Mouse (Mus musculus) midbrain, embryonic 15.5 days (tissue): ENCODE measurements around the gene Xirp1. TPM values are rescaled to one million over a fixed set of nuclear protein-coding genes. Genes with fewer than 3 reads are reported as not detected.

Experiments
- ATAC-seq: fragments of 200-750 bp; cut with Nextera tagmentation; replicated peaks from 2 replicates; pipeline ENCODE4 v1.8.0; 2017; ENCODE audit warnings: moderate TSS enrichment
- H3K27ac ChIP-seq: fragments of 300-500 bp; sonication (generic); 2 replicates; pipeline ENCODE4 v1.5.1; 2015; ENCODE audit warnings: mild to moderate bottlenecking, inconsistent platforms
- H3K27me3 ChIP-seq: fragments of 300-500 bp; sonication (generic); replicated peaks from 2 replicates; pipeline ENCODE4 v1.6.1; 2015; ENCODE audit warnings: inconsistent platforms
- H3K36me3 ChIP-seq: fragments of 300-500 bp; sonication (generic); replicated peaks from 2 replicates; pipeline ENCODE4 v1.6.1; 2015; ENCODE audit warnings: inconsistent platforms
- H3K4me1 ChIP-seq: fragments of 300-500 bp; sonication (generic); 2 replicates; pipeline ENCODE4 v1.6.1; 2015; ENCODE audit warnings: inconsistent platforms
- H3K4me2 ChIP-seq: fragments of 300-500 bp; sonication (generic); 2 replicates; pipeline ENCODE4 v1.6.1; 2015; ENCODE audit warnings: inconsistent platforms, mild to moderate bottlenecking, moderate library complexity
- H3K4me3 ChIP-seq: fragments of 300-500 bp; sonication (generic); 2 replicates; pipeline ENCODE4 v1.5.1; 2015; ENCODE audit warnings: mild to moderate bottlenecking, inconsistent platforms
- H3K9ac ChIP-seq: fragments of 300-500 bp; sonication (generic); 2 replicates; pipeline ENCODE4 v1.6.1; 2015; ENCODE audit warnings: mild to moderate bottlenecking, inconsistent platforms
- H3K9me3 ChIP-seq: fragments of 300-500 bp; sonication (generic); 2 replicates; pipeline ENCODE4 v1.6.1; 2016; ENCODE audit warnings: inconsistent platforms
- WGBS: fragments of 180-500 bp; shearing (Covaris S2); methylation state at CpG from one replicate; pipeline ENCODE4 v1.1.7; 2015; ENCODE audit warnings: mixed read lengths; 5-methylcytosine and 5-hydroxymethylcytosine counted together
- polyA plus RNA-seq: library from polyadenylated mRNA; unstranded; fragments of >200 nt; fragmentation: Nextera tagmentation; extraction: Ambion mirVana; gene quantifications from 2 replicates; pipeline ENCODE4 v1.2.1, GENCODE M21; 2015

Xirp1 gene
- polyA plus RNA-seq, 1 experiment from 2014 or later = not detected

DNA sequence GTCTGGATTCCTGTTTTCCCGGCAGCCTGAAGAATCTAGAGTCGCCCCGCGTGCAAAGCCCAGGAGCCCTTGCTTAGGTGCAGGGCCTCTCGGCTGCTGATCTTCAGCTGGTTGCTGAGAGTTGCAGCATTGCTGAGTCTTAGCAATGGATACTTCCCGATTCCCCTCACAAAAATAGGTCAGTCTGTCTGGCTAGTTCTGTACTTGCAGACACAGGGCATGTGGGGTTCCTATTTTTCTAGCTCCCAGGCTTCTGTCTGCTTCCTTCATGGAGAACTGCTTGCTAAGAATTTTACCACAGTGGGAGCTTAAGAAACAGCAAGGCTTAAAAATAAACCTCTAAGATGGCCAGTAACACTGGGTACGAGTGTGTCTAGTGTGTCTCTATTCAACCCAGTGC is 14.0 kb upstream of the Xirp1 start:
- H3K4me2 ChIP-seq = no peak overlapping the region
- no peaks in the 10 kb centered on the region for H3K4me1 ChIP-seq
- no peak for ATAC-seq
- 80% methylated on average over 7 of the region's 7 CpGs for WGBS
- H3K27me3 ChIP-seq = no peaks in the 10 kb centered on the region
- no peak overlapping the region for H3K27ac ChIP-seq
- no peak overlapping the region for H3K4me3 ChIP-seq
- no peak overlapping the region for H3K9ac ChIP-seq
- H3K9me3 ChIP-seq = no peaks in the 10 kb centered on the region
- no peaks in the 10 kb centered on the region for H3K36me3 ChIP-seq

DNA sequence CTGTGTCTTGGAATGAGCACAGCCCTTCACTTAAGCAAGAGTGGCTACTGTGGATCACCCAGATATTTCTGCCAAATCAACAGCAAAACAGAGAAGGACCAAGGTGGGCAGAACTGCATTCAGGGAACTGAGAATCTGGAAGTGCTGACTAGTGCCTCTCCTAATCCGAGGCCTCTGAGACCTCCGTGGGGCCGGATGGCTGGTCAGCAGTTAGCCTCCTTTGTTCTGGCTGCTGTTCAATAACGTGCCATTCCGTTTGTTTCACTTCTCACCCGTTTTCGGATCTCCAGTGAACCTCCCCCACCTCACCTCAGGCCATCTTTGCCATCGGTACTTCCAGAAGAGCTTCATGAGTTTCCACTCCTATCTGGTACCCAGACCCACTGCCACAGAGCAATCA is 11.0 kb upstream of the Xirp1 start:
- H3K9ac ChIP-seq = no peak overlapping the region
- no peak overlapping the region for H3K4me2 ChIP-seq
- no peak overlapping the region for H3K4me3 ChIP-seq
- no peaks in the 10 kb centered on the region for H3K9me3 ChIP-seq
- no peak for ATAC-seq
- H3K27ac ChIP-seq = no peak overlapping the region
- H3K4me1 ChIP-seq = no peaks in the 10 kb centered on the region
- no peaks in the 10 kb centered on the region for H3K36me3 ChIP-seq
- H3K27me3 ChIP-seq = no peaks in the 10 kb centered on the region
- WGBS = 66% methylated on average over 8 of the region's 8 CpGs

DNA sequence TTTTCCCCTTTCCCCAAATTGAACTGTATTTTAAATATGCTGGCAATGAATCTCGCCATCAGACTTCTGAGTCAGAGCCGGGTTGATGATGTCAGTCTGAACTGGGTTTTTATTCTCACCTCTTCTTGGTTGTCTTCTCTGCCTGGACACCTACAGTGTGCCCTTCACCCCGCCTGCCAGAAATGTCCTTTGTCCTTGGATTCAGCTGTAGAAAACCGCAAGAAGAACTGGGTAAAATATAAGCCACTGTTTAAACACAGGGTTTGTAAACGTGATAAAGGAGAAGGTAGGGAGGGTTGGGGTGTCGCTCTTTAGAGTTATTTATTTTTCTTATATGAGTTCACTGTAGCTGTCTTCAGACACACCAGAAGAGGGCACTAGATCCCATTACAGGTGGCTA is 9.3 kb upstream of the Xirp1 start:
- Histone ChIP-seq H3K9me3 (no peaks in the 10 kb centered on the region), H3K4me2 (no peak overlapping the region), H3K4me1 (no peaks in the 10 kb centered on the region), H3K9ac (no peak overlapping the region), H3K27me3 (no peaks in the 10 kb centered on the region), H3K27ac (no peak overlapping the region), H3K4me3 (no peak overlapping the region), H3K36me3 (no peaks in the 10 kb centered on the region)
- 90% methylated on average over 6 of the region's 6 CpGs for WGBS
- ATAC-seq = no peak

- H3K4me1 ChIP-seq = no peaks in the 10 kb centered on the region
- no peak overlapping the region for H3K9ac ChIP-seq
- H3K36me3 ChIP-seq = no peaks in the 10 kb centered on the region
- no peaks in the 10 kb centered on the region for H3K9me3 ChIP-seq
- no peaks in the 10 kb centered on the region for H3K27me3 ChIP-seq
- WGBS = 87% methylated on average over 10 of the region's 10 CpGs
- H3K27ac ChIP-seq = no peak overlapping the region
- ATAC-seq = no peak
- H3K4me3 ChIP-seq = no peak overlapping the region
- H3K4me2 ChIP-seq = no peak overlapping the region
Observed at GRCm38 (mm10) chr9:120030421-120030820, 7.0 kb upstream of the Xirp1 start.

- WGBS = 94% methylated on average over 6 of the region's 6 CpGs
- Histone ChIP-seq H3K27ac (no peak overlapping the region), H3K4me1 (no peaks in the 10 kb centered on the region), H3K4me2 (no peak overlapping the region), H3K36me3 (no peaks in the 10 kb centered on the region), H3K27me3 (no peaks in the 10 kb centered on the region), H3K9ac (no peak overlapping the region), H3K9me3 (no peaks in the 10 kb centered on the region), H3K4me3 (no peak overlapping the region)
- ATAC-seq = no peak
Observed at GRCm38 (mm10) chr9:120029880-120030279, 6.5 kb upstream of the Xirp1 start.

DNA sequence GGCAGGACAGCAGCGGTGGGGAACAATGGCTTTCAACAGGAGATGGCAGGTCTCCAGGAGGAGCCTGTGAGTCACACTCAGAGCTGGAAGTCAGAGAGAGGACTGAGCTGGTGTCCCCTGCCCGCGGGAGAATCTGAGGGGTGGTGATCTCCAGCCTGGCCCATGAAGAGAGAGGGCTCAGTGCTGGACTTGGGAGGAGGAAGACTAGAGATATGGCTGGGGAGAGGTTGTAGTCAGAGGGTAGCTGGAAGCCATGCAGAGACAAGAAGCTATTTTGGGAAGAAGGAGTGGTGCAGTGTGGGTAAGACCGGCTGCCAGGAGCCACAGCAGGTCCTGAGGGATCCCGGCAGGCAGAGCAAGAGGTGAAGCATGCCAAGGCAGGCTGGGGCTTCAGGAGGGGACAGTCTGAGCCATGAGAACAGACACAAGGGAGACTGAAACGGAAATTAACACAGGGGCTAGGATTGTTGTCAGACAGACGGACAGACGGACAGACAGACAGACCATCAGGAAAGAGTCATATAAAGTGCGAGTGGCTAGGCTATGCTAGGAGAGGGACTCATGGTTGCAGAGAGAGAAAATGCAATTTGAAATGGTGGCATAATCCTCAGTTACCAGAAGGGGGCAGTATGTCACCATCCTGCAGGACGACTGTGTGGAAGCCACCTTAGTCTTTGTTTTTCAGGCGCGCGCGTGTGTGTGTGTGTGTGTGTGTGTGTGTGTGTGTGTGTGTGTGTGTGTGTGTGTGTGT is 4.2 kb upstream of the Xirp1 start:
- no peaks in the 10 kb centered on the region for H3K27me3 ChIP-seq
- H3K9me3 ChIP-seq = no peaks in the 10 kb centered on the region
- no peak overlapping the region for H3K27ac ChIP-seq
- no peaks in the 10 kb centered on the region for H3K36me3 ChIP-seq
- H3K9ac ChIP-seq = no peak overlapping the region
- WGBS = 25% methylated on average over 14 of the region's 14 CpGs
- no peak overlapping the region for H3K4me3 ChIP-seq
- no peak overlapping the region for H3K4me2 ChIP-seq
- ATAC-seq = no peak
- H3K4me1 ChIP-seq = no peaks in the 10 kb centered on the region

- WGBS = 84% methylated on average over 5 of the region's 5 CpGs
- no peak overlapping the region for H3K4me3 ChIP-seq
- no peaks in the 10 kb centered on the region for H3K36me3 ChIP-seq
- no peak overlapping the region for H3K27ac ChIP-seq
- no peak for ATAC-seq
- H3K9ac ChIP-seq = no peak overlapping the region
- no peak overlapping the region for H3K4me2 ChIP-seq
- no peaks in the 10 kb centered on the region for H3K4me1 ChIP-seq
- H3K9me3 ChIP-seq = no peaks in the 10 kb centered on the region
- no peaks in the 10 kb centered on the region for H3K27me3 ChIP-seq
Observed at GRCm38 (mm10) chr9:120024625-120025024, 1.2 kb upstream of the Xirp1 start.

- Histone ChIP-seq H3K27me3 (no peaks in the 10 kb centered on the region), H3K9ac (no peak overlapping the region), H3K4me2 (no peak overlapping the region), H3K4me1 (no peaks in the 10 kb centered on the region), H3K4me3 (no peak overlapping the region), H3K27ac (no peak overlapping the region), H3K36me3 (no peaks in the 10 kb centered on the region), H3K9me3 (no peaks in the 10 kb centered on the region)
- no peak for ATAC-seq
- WGBS = 79% methylated on average over 10 of the region's 10 CpGs
Observed at GRCm38 (mm10) chr9:120024171-120024570, 773 bp upstream of the Xirp1 start.

DNA sequence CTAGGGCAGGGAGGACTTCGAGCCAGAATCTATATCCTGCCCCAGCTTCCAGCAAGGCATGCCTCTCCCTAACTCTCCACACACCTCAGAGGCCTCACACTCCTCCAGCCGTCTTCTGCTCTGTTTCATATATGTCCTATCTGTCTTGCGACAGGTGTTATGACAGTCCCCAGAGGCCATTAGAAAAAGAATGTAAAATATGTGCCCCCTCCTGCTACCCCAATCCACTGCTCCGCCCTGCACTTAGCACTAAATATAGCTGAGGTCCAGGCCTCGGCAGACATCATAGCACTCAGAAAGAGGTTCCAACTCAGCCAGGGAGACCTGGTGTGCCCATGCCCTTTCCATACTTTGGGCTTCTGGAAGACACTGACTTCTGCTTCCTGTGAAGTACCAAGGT is 2.2 kb downstream of the Xirp1 start:
- no peak overlapping the region for H3K4me3 ChIP-seq
- no peaks in the 10 kb centered on the region for H3K4me1 ChIP-seq
- no peak overlapping the region for H3K27ac ChIP-seq
- no peaks in the 10 kb centered on the region for H3K36me3 ChIP-seq
- H3K4me2 ChIP-seq = no peak overlapping the region
- WGBS = 77% methylated on average over 5 of the region's 5 CpGs
- H3K9me3 ChIP-seq = no peaks in the 10 kb centered on the region
- H3K9ac ChIP-seq = no peak overlapping the region
- no peaks in the 10 kb centered on the region for H3K27me3 ChIP-seq
- ATAC-seq = no peak

GRCm38 (mm10) chr9:120020285-120020890 is 3.0 kb downstream of the Xirp1 start:
- Histone ChIP-seq H3K4me2 (no peak overlapping the region), H3K27ac (no peak overlapping the region), H3K4me3 (no peak overlapping the region), H3K36me3 (no peaks in the 10 kb centered on the region), H3K9me3 (no peaks in the 10 kb centered on the region), H3K9ac (no peak overlapping the region), H3K27me3 (no peaks in the 10 kb centered on the region), H3K4me1 (no peaks in the 10 kb centered on the region)
- ATAC-seq = no peak
- WGBS = 50% methylated on average over 7 of the region's 7 CpGs

GRCm38 (mm10) chr9:120016956-120017355 is 6.4 kb downstream of the Xirp1 start:
- H3K36me3 ChIP-seq = no peaks in the 10 kb centered on the region
- H3K4me1 ChIP-seq = no peaks in the 10 kb centered on the region
- H3K4me3 ChIP-seq = no peak overlapping the region
- H3K27me3 ChIP-seq = no peaks in the 10 kb centered on the region
- no peaks in the 10 kb centered on the region for H3K9me3 ChIP-seq
- no peak overlapping the region for H3K9ac ChIP-seq
- 76% methylated on average over 10 of the region's 10 CpGs for WGBS
- no peak overlapping the region for H3K4me2 ChIP-seq
- no peak overlapping the region for H3K27ac ChIP-seq
- no peak for ATAC-seq

DNA sequence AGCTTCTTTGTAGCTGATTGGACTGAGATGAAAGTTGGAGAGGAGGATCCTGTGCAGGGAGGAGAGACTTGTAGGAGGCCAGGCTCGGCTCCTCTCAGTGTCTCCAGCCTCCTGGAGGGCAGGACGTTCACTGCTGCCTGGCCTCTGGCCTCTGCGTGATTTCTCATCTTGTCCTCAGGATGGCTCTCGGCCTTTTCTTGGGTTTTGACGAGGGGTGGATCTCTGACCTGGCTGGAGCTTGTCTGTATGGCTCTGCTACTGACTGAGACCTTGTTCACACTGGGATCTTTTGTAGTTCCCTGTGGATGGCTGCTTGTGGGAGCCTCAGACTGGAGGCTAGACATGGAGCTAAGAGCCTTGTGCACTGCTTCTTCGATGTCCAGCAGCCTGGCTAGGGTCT is 8.6 kb downstream of the Xirp1 start:
- H3K27me3 ChIP-seq = no peaks in the 10 kb centered on the region
- no peaks in the 10 kb centered on the region for H3K36me3 ChIP-seq
- H3K9ac ChIP-seq = no peak overlapping the region
- no peak for ATAC-seq
- no peak overlapping the region for H3K27ac ChIP-seq
- no peak overlapping the region for H3K4me3 ChIP-seq
- H3K4me2 ChIP-seq = no peak overlapping the region
- H3K4me1 ChIP-seq = peaks cover 5% of the 10 kb centered on the region; the same call in 1 of the 2 replicates
- no peaks in the 10 kb centered on the region for H3K9me3 ChIP-seq
- WGBS = 64% methylated on average over 6 of the region's 6 CpGs

DNA sequence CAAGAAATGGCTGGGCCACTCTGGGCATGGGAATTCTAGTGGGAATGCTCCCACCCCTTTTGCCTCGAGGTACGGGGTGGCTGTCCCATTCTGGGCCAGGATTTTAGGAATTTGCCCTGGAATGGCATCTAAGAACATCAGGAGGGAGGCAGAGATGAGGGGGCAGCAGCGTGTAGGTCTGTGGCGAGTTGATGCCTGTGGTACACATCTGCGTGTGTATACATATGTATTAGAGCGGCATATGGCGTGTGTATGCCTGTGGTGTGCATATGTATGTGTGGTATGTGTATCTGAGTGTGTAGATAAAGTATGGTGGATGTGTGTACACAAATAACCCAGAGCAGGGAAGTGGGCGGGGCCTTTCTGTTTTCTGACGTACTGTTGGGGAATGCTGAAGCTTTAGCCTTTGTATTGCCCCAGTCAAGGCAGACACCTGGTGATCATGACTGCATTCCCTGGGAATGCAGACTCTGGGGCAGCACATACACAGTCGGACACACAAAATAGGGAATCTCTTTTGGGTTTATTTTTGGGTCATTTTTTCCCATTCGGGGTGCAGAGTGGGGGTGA is 10.1 kb downstream of the Xirp1 start:
- no peak for ATAC-seq

More for the DNA sequence above, 10.1 kb downstream of the Xirp1 start:
- 75% methylated on average over 11 of the region's 11 CpGs for WGBS
- Histone ChIP-seq H3K9ac (no peak overlapping the region), H3K36me3 (no peaks in the 10 kb centered on the region), H3K9me3 (no peaks in the 10 kb centered on the region), H3K4me3 (no peak overlapping the region), H3K27ac (no peak overlapping the region), H3K4me2 (no peak overlapping the region), H3K27me3 (no peaks in the 10 kb centered on the region; the same call in 1 of the 2 replicates), H3K4me1 (peaks cover 5% of the 10 kb centered on the region; the same call in 1 of the 2 replicates)
